Mouse (Mus musculus): ENCODE data around the gene Pcna. TPM values are rescaled to one million over a fixed set of nuclear protein-coding genes. Genes with fewer than 3 reads are reported as not detected.

Gene Pcna
- polyA plus RNA-seq, 1 experiment from 2014 or later = 263 TPM

GRCm38 (mm10) chr2:132270331-132270951 lies 17.3 kb upstream of the Pcna start:
- no peaks in the 10 kb centered on the region for H3K36me3 ChIP-seq
- no peaks in the 10 kb centered on the region for H3K27me3 ChIP-seq
- H3K27ac ChIP-seq = no peak overlapping the region
- WGBS = 73% methylated on average over 2 of the region's 2 CpGs
- peaks cover 3% of the 10 kb centered on the region; the same call in 1 of the 2 replicates for H3K4me1 ChIP-seq
- H3K9me3 ChIP-seq (replicated peaks) = no peaks in the 10 kb centered on the region
- H3K4me3 ChIP-seq (replicated peaks) = no peak overlapping the region
- H3K4me2 ChIP-seq = no peak overlapping the region
- no peak overlapping the region for H3K9ac ChIP-seq
- no peak for ATAC-seq (replicated peaks; ENCODE audit: low FRiP score)

- H3K36me3 ChIP-seq = no peaks in the 10 kb centered on the region
- 81% methylated on average over 3 of the region's 3 CpGs for WGBS
- H3K4me2 ChIP-seq = no peak overlapping the region
- H3K9me3 ChIP-seq (replicated peaks) = no peaks in the 10 kb centered on the region
- H3K4me1 ChIP-seq = peaks cover 11% of the 10 kb centered on the region
- 0 out of 2 replicates have a peak, but pooled peaks have one; percentile 22 for ATAC-seq (replicated peaks; ENCODE audit: low FRiP score)
- no peak overlapping the region for H3K4me3 ChIP-seq (replicated peaks)
- no peak overlapping the region for H3K9ac ChIP-seq
- H3K27me3 ChIP-seq = no peaks in the 10 kb centered on the region
- no peak overlapping the region for H3K27ac ChIP-seq
Measured at GRCm38 (mm10) chr2:132269217-132269616, 16.1 kb upstream of the Pcna start.

- 93% methylated on average over 3 of the region's 3 CpGs for WGBS
- no peak overlapping the region for H3K27ac ChIP-seq
- no peak overlapping the region for H3K4me3 ChIP-seq (replicated peaks)
- H3K9me3 ChIP-seq (replicated peaks) = no peaks in the 10 kb centered on the region
- H3K36me3 ChIP-seq = no peaks in the 10 kb centered on the region
- peaks cover 19% of the 10 kb centered on the region for H3K4me1 ChIP-seq
- H3K4me2 ChIP-seq = no peak overlapping the region
- H3K27me3 ChIP-seq = no peaks in the 10 kb centered on the region
- ATAC-seq (replicated peaks; ENCODE audit: low FRiP score) = no peak
- H3K9ac ChIP-seq = no peak overlapping the region
Measured at GRCm38 (mm10) chr2:132266086-132266485, 13.0 kb upstream of the Pcna start.

GRCm38 (mm10) chr2:132265196-132265595 lies 12.1 kb upstream of the Pcna start:
- H3K27me3 ChIP-seq = no peaks in the 10 kb centered on the region
- no peak overlapping the region for H3K27ac ChIP-seq
- no peak for ATAC-seq (replicated peaks; ENCODE audit: low FRiP score)
- H3K4me2 ChIP-seq = no peak overlapping the region
- H3K9ac ChIP-seq = no peak overlapping the region
- no peak overlapping the region for H3K4me3 ChIP-seq (replicated peaks)
- no peaks in the 10 kb centered on the region for H3K36me3 ChIP-seq
- H3K9me3 ChIP-seq (replicated peaks) = no peaks in the 10 kb centered on the region
- 77% methylated on average over 9 of the region's 9 CpGs for WGBS
- H3K4me1 ChIP-seq = peaks cover 16% of the 10 kb centered on the region

- H3K4me3 ChIP-seq (replicated peaks) = peak overlapping the region; percentile 82
- WGBS = 12% methylated on average over 6 of the region's 6 CpGs
- H3K27ac ChIP-seq = peak overlapping the region; percentile 84; the same call in 1 of the 2 replicates
- no peak for ATAC-seq (replicated peaks; ENCODE audit: low FRiP score)
- H3K27me3 ChIP-seq = no peaks in the 10 kb centered on the region
- peak overlapping the region; percentile 87 for H3K9ac ChIP-seq
- H3K9me3 ChIP-seq (replicated peaks) = no peaks in the 10 kb centered on the region
- H3K4me2 ChIP-seq = peak overlapping the region; percentile 73
- H3K36me3 ChIP-seq = no peaks in the 10 kb centered on the region
- H3K4me1 ChIP-seq = peaks cover 16% of the 10 kb centered on the region
Measured at GRCm38 (mm10) chr2:132264266-132264710, 11.2 kb upstream of the Pcna start.

GRCm38 (mm10) chr2:132263421-132264265 lies 10.5 kb upstream of the Pcna start:
- no peaks in the 10 kb centered on the region for H3K9me3 ChIP-seq (replicated peaks)
- WGBS = under 1% methylated on average over 47 of the region's 47 CpGs
- H3K36me3 ChIP-seq = no peaks in the 10 kb centered on the region
- H3K4me1 ChIP-seq = peaks cover 16% of the 10 kb centered on the region
- peak overlapping the region; percentile 84 for H3K27ac ChIP-seq
- H3K4me2 ChIP-seq = peak overlapping the region; percentile 73
- H3K4me3 ChIP-seq (replicated peaks) = peak overlapping the region; percentile 82
- peak overlapping the region; percentile 87 for H3K9ac ChIP-seq
- ATAC-seq (replicated peaks; ENCODE audit: low FRiP score) = peak; percentile 70; the same call in 1 of the 2 replicates
- no peaks in the 10 kb centered on the region for H3K27me3 ChIP-seq

GRCm38 (mm10) chr2:132262879-132263398 lies 9.8 kb upstream of the Pcna start, which contains the start of gene Cds2:
Cds2 (plus strand) TSS chr2:132263148.
- under 1% methylated on average over 48 of the region's 49 CpGs for WGBS
- Histone ChIP-seq H3K4me1 (peaks cover 16% of the 10 kb centered on the region), H3K9ac (peak within 1 kb of the TSS; percentile 87), H3K27ac (peak within 1 kb of the TSS; percentile 84), H3K4me2 (peak within 1 kb of the TSS; percentile 73), H3K27me3 (no peaks in the 10 kb centered on the region), H3K36me3 (no peaks in the 10 kb centered on the region), H3K9me3 (replicated peaks) (no peaks in the 10 kb centered on the region), H3K4me3 (replicated peaks) (peak within 1 kb of the TSS; percentile 82)
- peak; percentile 99 for ATAC-seq (replicated peaks; ENCODE audit: low FRiP score)

GRCm38 (mm10) chr2:132262175-132262574 lies 9.1 kb upstream of the Pcna start:
- Histone ChIP-seq H3K27ac (no peak overlapping the region), H3K4me3 (replicated peaks) (no peak overlapping the region), H3K9ac (no peak overlapping the region), H3K27me3 (no peaks in the 10 kb centered on the region), H3K4me1 (peaks cover 16% of the 10 kb centered on the region), H3K9me3 (replicated peaks) (no peaks in the 10 kb centered on the region), H3K4me2 (peak overlapping the region; percentile 73; the same call in 1 of the 2 replicates), H3K36me3 (no peaks in the 10 kb centered on the region)
- no peak for ATAC-seq (replicated peaks; ENCODE audit: low FRiP score)
- 78% methylated on average over 6 of the region's 6 CpGs for WGBS

GRCm38 (mm10) chr2:132260601-132261000 lies 7.5 kb upstream of the Pcna start:
- Histone ChIP-seq H3K4me2 (no peak overlapping the region), H3K4me1 (peaks cover 16% of the 10 kb centered on the region), H3K4me3 (replicated peaks) (no peak overlapping the region), H3K9me3 (replicated peaks) (no peaks in the 10 kb centered on the region), H3K27ac (no peak overlapping the region), H3K9ac (no peak overlapping the region), H3K36me3 (no peaks in the 10 kb centered on the region), H3K27me3 (no peaks in the 10 kb centered on the region)
- WGBS = 62% methylated on average over 3 of the region's 3 CpGs
- ATAC-seq (replicated peaks; ENCODE audit: low FRiP score) = no peak

GRCm38 (mm10) chr2:132257350-132258068 lies 4.4 kb upstream of the Pcna start:
- Histone ChIP-seq H3K9me3 (replicated peaks) (no peaks in the 10 kb centered on the region), H3K9ac (no peak overlapping the region), H3K4me1 (peaks cover under 1% of the 10 kb centered on the region; the same call in 1 of the 2 replicates), H3K36me3 (no peaks in the 10 kb centered on the region), H3K4me2 (no peak overlapping the region), H3K27me3 (no peaks in the 10 kb centered on the region), H3K4me3 (replicated peaks) (no peak overlapping the region), H3K27ac (no peak overlapping the region)
- no peak for ATAC-seq (replicated peaks; ENCODE audit: low FRiP score)
- 85% methylated on average over 6 of the region's 6 CpGs for WGBS

GRCm38 (mm10) chr2:132253603-132254002 lies 489 bp upstream of the Pcna start:
- peak overlapping the region; percentile 67 for H3K9ac ChIP-seq

More at GRCm38 (mm10) chr2:132253603-132254002, 489 bp upstream of the Pcna start:
- peak overlapping the region; percentile 89 for H3K27ac ChIP-seq
- H3K4me2 ChIP-seq = peak overlapping the region; percentile 72
- peak overlapping the region; percentile 74 for H3K4me3 ChIP-seq (replicated peaks)
- no peaks in the 10 kb centered on the region for H3K27me3 ChIP-seq
- H3K4me1 ChIP-seq = peaks cover 22% of the 10 kb centered on the region
- H3K9me3 ChIP-seq (replicated peaks) = no peaks in the 10 kb centered on the region
- H3K36me3 ChIP-seq = peaks cover 24% of the 10 kb centered on the region
- 2% methylated on average over 7 of the region's 7 CpGs for WGBS
- ATAC-seq (replicated peaks; ENCODE audit: low FRiP score) = no peak
